Mouse (Mus musculus): ENCODE measurements around the gene Rpusd3. TPM values are rescaled to one million over a fixed set of nuclear protein-coding genes. Genes with fewer than 3 reads are reported as not detected.
A peak's percentile ranks its signal among the peaks of the same experiment; 100 is the strongest.

The Rpusd3 gene
- total and polyA plus RNA-seq, 2 experiments from 2014 or later, result 22.0 to 53.8 TPM

GRCm38 (mm10) chr6:113377496-113378385 is 41.4 kb downstream of the Rpusd3 start, which contains the start of the genes Tada3 and Arpc4:
Tada3 (minus strand) TSS chr6:113377883.
Arpc4 (plus strand) TSS chr6:113378115.
- Histone ChIP-seq H3K4me3 (ENCODE audit: low read depth, low read length) (peak within 1 kb of the TSS; percentile 99), H3K9ac (replicated peaks; ENCODE audit: low read length, poor library complexity, severe bottlenecking) (peak within 1 kb of the TSS; percentile 97), H3K9me3 (ENCODE audit: low read length) (no peaks in the 10 kb centered on the region), H3K4me1 (ENCODE audit: insufficient read depth, low read length) (no peaks in the 10 kb centered on the region; the same call in 1 of the 2 replicates), H3K36me3 (ENCODE audit: insufficient read depth, low read length) (peaks cover 36% of the 10 kb centered on the region), H3K27ac (ENCODE audit: low read depth, low read length) (peak within 1 kb of the TSS; percentile 92), H3K27me3 (ENCODE audit: insufficient read depth, low read length) (no peaks in the 10 kb centered on the region), H3K4me2 (ENCODE audit: low read depth, low read length, poor library complexity, severe bottlenecking) (peak within 1 kb of the TSS; percentile 95)
- peak; percentile 97 for DNase-seq (ENCODE audit: low spot score)
- TF ChIP-seq CTCF (IDR thresholded peaks at IDR 0.05), result peak; percentile 34
- WGBS, result under 1% methylated on average over 57 of the region's 61 CpGs
- peak; percentile 95 for ATAC-seq (ENCODE audit: low FRiP score)

GRCm38 (mm10) chr6:113377172-113377495 is 42.0 kb downstream of the Rpusd3 start:
- Histone ChIP-seq H3K9ac (replicated peaks; ENCODE audit: low read length, poor library complexity, severe bottlenecking) (peak overlapping the region; percentile 97), H3K4me1 (ENCODE audit: insufficient read depth, low read length) (no peaks in the 10 kb centered on the region; the same call in 1 of the 2 replicates), H3K27me3 (ENCODE audit: insufficient read depth, low read length) (no peaks in the 10 kb centered on the region), H3K4me3 (ENCODE audit: low read depth, low read length) (peak overlapping the region; percentile 99), H3K4me2 (ENCODE audit: low read depth, low read length, poor library complexity, severe bottlenecking) (peak overlapping the region; percentile 95), H3K9me3 (ENCODE audit: low read length) (no peaks in the 10 kb centered on the region), H3K36me3 (ENCODE audit: insufficient read depth, low read length) (peaks cover 42% of the 10 kb centered on the region), H3K27ac (ENCODE audit: low read depth, low read length) (peak overlapping the region; percentile 92)
- 8% methylated on average over 7 of the region's 7 CpGs for WGBS
- no peak; the same call in 1 of the 2 replicates for TF ChIP-seq CTCF (IDR thresholded peaks at IDR 0.05)
- no peak for DNase-seq (ENCODE audit: low spot score)
- ATAC-seq (ENCODE audit: low FRiP score), result no peak

GRCm38 (mm10) chr6:113373491-113373890 is 45.6 kb downstream of the Rpusd3 start:
- no peaks in the 10 kb centered on the region for H3K9me3 ChIP-seq (ENCODE audit: low read length)
- no peak overlapping the region for H3K27ac ChIP-seq (ENCODE audit: low read depth, low read length)
- H3K4me2 ChIP-seq (ENCODE audit: low read depth, low read length, poor library complexity, severe bottlenecking), result no peak overlapping the region
- no peak for DNase-seq (ENCODE audit: low spot score)
- WGBS, result 95% methylated on average over 4 of the region's 4 CpGs
- H3K4me3 ChIP-seq (ENCODE audit: low read depth, low read length), result no peak overlapping the region
- ATAC-seq (ENCODE audit: low FRiP score), result no peak
- no peaks in the 10 kb centered on the region for H3K27me3 ChIP-seq (ENCODE audit: insufficient read depth, low read length)
- no peaks in the 10 kb centered on the region; the same call in 1 of the 2 replicates for H3K4me1 ChIP-seq (ENCODE audit: insufficient read depth, low read length)
- TF ChIP-seq CTCF (IDR thresholded peaks at IDR 0.05), result no peak
- no peak overlapping the region for H3K9ac ChIP-seq (replicated peaks; ENCODE audit: low read length, poor library complexity, severe bottlenecking)
- peaks cover 65% of the 10 kb centered on the region for H3K36me3 ChIP-seq (ENCODE audit: insufficient read depth, low read length)

- no peak for DNase-seq (ENCODE audit: low spot score)
- no peak for TF ChIP-seq CTCF (IDR thresholded peaks at IDR 0.05)
- peaks cover 69% of the 10 kb centered on the region for H3K36me3 ChIP-seq (ENCODE audit: insufficient read depth, low read length)
Measured at GRCm38 (mm10) chr6:113370194-113370929, 48.8 kb downstream of the Rpusd3 start.

GRCm38 (mm10) chr6:113368577-113368976 is 50.6 kb downstream of the Rpusd3 start:
- H3K4me3 ChIP-seq (ENCODE audit: low read depth, low read length), result no peak overlapping the region
- DNase-seq (ENCODE audit: low spot score), result peak; percentile 22
- no peak for TF ChIP-seq CTCF (IDR thresholded peaks at IDR 0.05)
- no peaks in the 10 kb centered on the region for H3K9me3 ChIP-seq (ENCODE audit: low read length)
- H3K27me3 ChIP-seq (ENCODE audit: insufficient read depth, low read length), result no peaks in the 10 kb centered on the region
- H3K36me3 ChIP-seq (ENCODE audit: insufficient read depth, low read length), result peaks cover 56% of the 10 kb centered on the region
- 78% methylated on average over 5 of the region's 5 CpGs for WGBS
- H3K4me1 ChIP-seq (ENCODE audit: insufficient read depth, low read length), result no peaks in the 10 kb centered on the region
- no peak overlapping the region for H3K27ac ChIP-seq (ENCODE audit: low read depth, low read length)
- ATAC-seq (ENCODE audit: low FRiP score), result peak; percentile 27; the same call in 1 of the 2 replicates
- H3K4me2 ChIP-seq (ENCODE audit: low read depth, low read length, poor library complexity, severe bottlenecking), result no peak overlapping the region
- no peak overlapping the region for H3K9ac ChIP-seq (replicated peaks; ENCODE audit: low read length, poor library complexity, severe bottlenecking)

More at GRCm38 (mm10) chr6:113370194-113370929, 48.8 kb downstream of the Rpusd3 start:
- H3K9ac ChIP-seq (replicated peaks; ENCODE audit: low read length, poor library complexity, severe bottlenecking), result no peak overlapping the region
- H3K27me3 ChIP-seq (ENCODE audit: insufficient read depth, low read length), result no peaks in the 10 kb centered on the region
- 94% methylated on average over 20 of the region's 20 CpGs for WGBS
- no peak overlapping the region for H3K27ac ChIP-seq (ENCODE audit: low read depth, low read length)
- H3K4me3 ChIP-seq (ENCODE audit: low read depth, low read length), result no peak overlapping the region
- H3K4me1 ChIP-seq (ENCODE audit: insufficient read depth, low read length), result no peaks in the 10 kb centered on the region
- H3K9me3 ChIP-seq (ENCODE audit: low read length), result no peaks in the 10 kb centered on the region
- H3K4me2 ChIP-seq (ENCODE audit: low read depth, low read length, poor library complexity, severe bottlenecking), result no peak overlapping the region
- ATAC-seq (ENCODE audit: low FRiP score), result no peak

Data from midbrain, postnatal 0 days (tissue).